Mouse (Mus musculus): ENCODE measurements at regions not wholly inside any gene's neighbourhood (a gene's known extent, or its start where the extent isn't known, plus 50 kb on each side); places are given as distances from the start of the nearest gene placed in this dataset.

GRCm38 (mm10) chr1:91611281-91611680 lies 70.9 kb downstream of the Asb1 start:
- DNase-seq (ENCODE audit: low spot score) = no peak
- Histone ChIP-seq H3K4me3 (no peak overlapping the region), H3K4me1 (peaks cover 28% of the 10 kb centered on the region)

GRCm38 (mm10) chr1:91611694-91612093 lies 71.3 kb downstream of the Asb1 start:
- Histone ChIP-seq H3K9me3 (no peaks in the 10 kb centered on the region), H3K4me3 (no peak overlapping the region), H3K27ac (0 out of 2 replicates have a peak overlapping the region, but pooled peaks have one; percentile 29), H3K4me1 (peaks cover 31% of the 10 kb centered on the region), H3K27me3 (ENCODE audit: insufficient read depth, poor library complexity, severe bottlenecking) (peaks cover 20% of the 10 kb centered on the region; the same call in 1 of the 2 replicates), H3K36me3 (no peaks in the 10 kb centered on the region)
- no peak for DNase-seq (ENCODE audit: low spot score)
- 57% methylated on average over 16 of the region's 16 CpGs for WGBS

More at GRCm38 (mm10) chr1:91611281-91611680, 70.9 kb downstream of the Asb1 start:
- WGBS = 42% methylated on average over 13 of the region's 13 CpGs
- H3K9me3 ChIP-seq = no peaks in the 10 kb centered on the region
- H3K36me3 ChIP-seq = no peaks in the 10 kb centered on the region
- no peak overlapping the region for H3K27ac ChIP-seq
- peaks cover 24% of the 10 kb centered on the region; the same call in 1 of the 2 replicates for H3K27me3 ChIP-seq (ENCODE audit: insufficient read depth, poor library complexity, severe bottlenecking)

GRCm38 (mm10) chr1:91612912-91613311 lies 72.6 kb downstream of the Asb1 start:
- Histone ChIP-seq H3K4me3 (no peak overlapping the region), H3K9me3 (no peaks in the 10 kb centered on the region), H3K36me3 (no peaks in the 10 kb centered on the region), H3K4me1 (peaks cover 34% of the 10 kb centered on the region), H3K27ac (no peak overlapping the region), H3K27me3 (ENCODE audit: insufficient read depth, poor library complexity, severe bottlenecking) (peaks cover 16% of the 10 kb centered on the region; the same call in 1 of the 2 replicates)
- DNase-seq (ENCODE audit: low spot score) = no peak
- WGBS = 73% methylated on average over 3 of the region's 3 CpGs

- WGBS = 70% methylated on average over 5 of the region's 5 CpGs
- peaks cover 37% of the 10 kb centered on the region for H3K4me1 ChIP-seq
- DNase-seq (ENCODE audit: low spot score) = no peak
- H3K9me3 ChIP-seq = no peaks in the 10 kb centered on the region
- peaks cover 4% of the 10 kb centered on the region; the same call in 1 of the 2 replicates for H3K27me3 ChIP-seq (ENCODE audit: insufficient read depth, poor library complexity, severe bottlenecking)
- no peaks in the 10 kb centered on the region for H3K36me3 ChIP-seq
- H3K4me3 ChIP-seq = no peak overlapping the region
- H3K27ac ChIP-seq = no peak overlapping the region
These were observed 75.1 kb downstream of the Asb1 start for GRCm38 (mm10) chr1:91615396-91615795.

GRCm38 (mm10) chr1:91618527-91619135 lies 78.3 kb downstream of the Asb1 start:
- H3K27ac ChIP-seq = no peak overlapping the region

GRCm38 (mm10) chr1:91621141-91621540 lies 80.8 kb downstream of the Asb1 start:
- H3K4me1 ChIP-seq = peaks cover 30% of the 10 kb centered on the region
- no peak for DNase-seq (ENCODE audit: low spot score)
- 80% methylated on average over 5 of the region's 5 CpGs for WGBS
- H3K27ac ChIP-seq = no peak overlapping the region
- H3K27me3 ChIP-seq (ENCODE audit: insufficient read depth, poor library complexity, severe bottlenecking) = no peaks in the 10 kb centered on the region
- H3K36me3 ChIP-seq = no peaks in the 10 kb centered on the region
- H3K9me3 ChIP-seq = no peaks in the 10 kb centered on the region
- no peak overlapping the region for H3K4me3 ChIP-seq

More at GRCm38 (mm10) chr1:91618527-91619135, 78.3 kb downstream of the Asb1 start:
- H3K4me3 ChIP-seq = no peak overlapping the region
- no peaks in the 10 kb centered on the region for H3K9me3 ChIP-seq
- DNase-seq (ENCODE audit: low spot score) = no peak
- peaks cover 20% of the 10 kb centered on the region for H3K4me1 ChIP-seq
- H3K36me3 ChIP-seq = no peaks in the 10 kb centered on the region
- no peaks in the 10 kb centered on the region for H3K27me3 ChIP-seq (ENCODE audit: insufficient read depth, poor library complexity, severe bottlenecking)
- 85% methylated on average over 14 of the region's 14 CpGs for WGBS

- Histone ChIP-seq H3K27ac (no peak overlapping the region), H3K9me3 (no peaks in the 10 kb centered on the region)
- 82% methylated on average over 5 of the region's 5 CpGs for WGBS
These were observed 82.5 kb downstream of the Asb1 start for GRCm38 (mm10) chr1:91622874-91623273.

GRCm38 (mm10) chr1:91624028-91624427 lies 83.7 kb downstream of the Asb1 start:
- WGBS = 57% methylated on average over 8 of the region's 8 CpGs

More at GRCm38 (mm10) chr1:91622874-91623273, 82.5 kb downstream of the Asb1 start:
- DNase-seq (ENCODE audit: low spot score) = no peak
- Histone ChIP-seq H3K27me3 (ENCODE audit: insufficient read depth, poor library complexity, severe bottlenecking) (no peaks in the 10 kb centered on the region), H3K4me3 (no peak overlapping the region), H3K4me1 (peaks cover 28% of the 10 kb centered on the region), H3K36me3 (no peaks in the 10 kb centered on the region)

GRCm38 (mm10) chr1:91624531-91625300 lies 84.4 kb downstream of the Asb1 start:
- no peaks in the 10 kb centered on the region for H3K9me3 ChIP-seq
- no peak for DNase-seq (ENCODE audit: low spot score)
- WGBS = 78% methylated on average over 11 of the region's 11 CpGs
- 0 out of 2 replicates have a peak overlapping the region, but pooled peaks have one; percentile 25 for H3K27ac ChIP-seq
- no peak overlapping the region for H3K4me3 ChIP-seq
- peaks cover 25% of the 10 kb centered on the region for H3K4me1 ChIP-seq
- H3K36me3 ChIP-seq = no peaks in the 10 kb centered on the region
- no peaks in the 10 kb centered on the region for H3K27me3 ChIP-seq (ENCODE audit: insufficient read depth, poor library complexity, severe bottlenecking)

More at GRCm38 (mm10) chr1:91624028-91624427, 83.7 kb downstream of the Asb1 start:
- H3K4me1 ChIP-seq = peaks cover 25% of the 10 kb centered on the region
- no peaks in the 10 kb centered on the region for H3K36me3 ChIP-seq
- no peak overlapping the region for H3K4me3 ChIP-seq
- H3K27ac ChIP-seq = peak overlapping the region; percentile 25; the same call in 1 of the 2 replicates
- H3K9me3 ChIP-seq = no peaks in the 10 kb centered on the region
- H3K27me3 ChIP-seq (ENCODE audit: insufficient read depth, poor library complexity, severe bottlenecking) = no peaks in the 10 kb centered on the region
- DNase-seq (ENCODE audit: low spot score) = no peak

GRCm38 (mm10) chr1:91626090-91626489 lies 85.7 kb downstream of the Asb1 start:
- Histone ChIP-seq H3K4me3 (no peak overlapping the region), H3K27me3 (ENCODE audit: insufficient read depth, poor library complexity, severe bottlenecking) (0 out of 2 replicates have a peak, but pooled peaks cover 6% of the 10 kb centered on the region), H3K9me3 (no peaks in the 10 kb centered on the region), H3K4me1 (peaks cover 25% of the 10 kb centered on the region), H3K27ac (no peak overlapping the region), H3K36me3 (no peaks in the 10 kb centered on the region)
- no peak for DNase-seq (ENCODE audit: low spot score)
- WGBS = 62% methylated on average over 11 of the region's 11 CpGs

- Histone ChIP-seq H3K27me3 (ENCODE audit: insufficient read depth, poor library complexity, severe bottlenecking) (peaks cover 10% of the 10 kb centered on the region; the same call in 1 of the 2 replicates), H3K36me3 (no peaks in the 10 kb centered on the region), H3K9me3 (no peaks in the 10 kb centered on the region), H3K27ac (no peak overlapping the region), H3K4me1 (peaks cover 22% of the 10 kb centered on the region), H3K4me3 (no peak overlapping the region)
- DNase-seq (ENCODE audit: low spot score) = no peak
- WGBS = 82% methylated on average over 12 of the region's 12 CpGs
These were observed 89.9 kb downstream of the Asb1 start for GRCm38 (mm10) chr1:91630206-91630605.

- Histone ChIP-seq H3K4me1 (peaks cover 15% of the 10 kb centered on the region), H3K36me3 (no peaks in the 10 kb centered on the region), H3K27ac (no peak overlapping the region), H3K9me3 (no peaks in the 10 kb centered on the region), H3K4me3 (no peak overlapping the region), H3K27me3 (ENCODE audit: insufficient read depth, poor library complexity, severe bottlenecking) (peaks cover 10% of the 10 kb centered on the region; the same call in 1 of the 2 replicates)
- WGBS = 79% methylated on average over 6 of the region's 6 CpGs
- DNase-seq (ENCODE audit: low spot score) = no peak
These were observed 90.6 kb downstream of the Asb1 start for GRCm38 (mm10) chr1:91630871-91631410.
